Mouse (Mus musculus): ENCODE results near the gene Olfr380. TPM values are rescaled to one million over a fixed set of nuclear protein-coding genes. Genes with fewer than 3 reads are reported as not detected.

Olfr380 gene
- not detected in 2 replicates for polyA plus RNA-seq (2014; fragmentation: Nextera tagmentation; extraction: Ambion mirVana)

DNA sequence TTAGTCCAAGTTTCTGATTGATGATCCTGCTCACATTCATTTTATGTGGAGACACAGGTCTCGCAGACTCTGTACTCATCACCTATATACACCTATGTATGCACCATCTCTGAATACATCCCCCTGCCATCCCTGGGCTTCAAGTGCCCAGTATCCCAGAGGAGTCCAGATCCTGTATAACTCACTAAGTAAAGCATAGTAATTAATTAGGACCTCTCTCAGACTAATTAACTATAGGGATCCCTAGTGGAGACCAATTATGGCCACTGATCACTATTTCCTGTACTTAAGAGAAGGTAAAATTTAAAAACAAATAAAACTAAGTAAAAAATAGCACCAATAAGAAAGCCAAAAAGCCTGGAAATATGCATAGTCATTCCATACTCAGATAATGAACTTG lies at the start of gene Olfr380:
Gene Olfr380 (minus strand): TSS at position 101 of the 400 bp plus-strand sequence.
- no peak within 1 kb of the TSS for H3K27ac ChIP-seq (ENCODE audit: low read depth)
- 86% methylated on average over 1 of the region's 1 CpGs for WGBS
- no peaks in the 10 kb centered on the region for H3K27me3 ChIP-seq (replicated peaks; ENCODE audit: control insufficient read depth, insufficient read depth, low read length)
- DNase-seq (ENCODE audit: low spot score), result no peak
- no peak for ATAC-seq (replicated peaks; ENCODE audit: low FRiP score, low TSS enrichment, low read depth)
- no peaks in the 10 kb centered on the region for H3K36me3 ChIP-seq (ENCODE audit: control insufficient read depth, insufficient read depth, low read length)
- no peak within 1 kb of the TSS for H3K9ac ChIP-seq (ENCODE audit: low read length)
- H3K4me3 ChIP-seq (ENCODE audit: low read depth, low read length), result no peak within 1 kb of the TSS
- no peak within 1 kb of the TSS for H3K4me2 ChIP-seq (ENCODE audit: low read length)
- H3K4me1 ChIP-seq (replicated peaks; ENCODE audit: control insufficient read depth, insufficient read depth, low read length), result no peaks in the 10 kb centered on the region
- no peaks in the 10 kb centered on the region for H3K9me3 ChIP-seq (ENCODE audit: control insufficient read depth, low read length)

DNA sequence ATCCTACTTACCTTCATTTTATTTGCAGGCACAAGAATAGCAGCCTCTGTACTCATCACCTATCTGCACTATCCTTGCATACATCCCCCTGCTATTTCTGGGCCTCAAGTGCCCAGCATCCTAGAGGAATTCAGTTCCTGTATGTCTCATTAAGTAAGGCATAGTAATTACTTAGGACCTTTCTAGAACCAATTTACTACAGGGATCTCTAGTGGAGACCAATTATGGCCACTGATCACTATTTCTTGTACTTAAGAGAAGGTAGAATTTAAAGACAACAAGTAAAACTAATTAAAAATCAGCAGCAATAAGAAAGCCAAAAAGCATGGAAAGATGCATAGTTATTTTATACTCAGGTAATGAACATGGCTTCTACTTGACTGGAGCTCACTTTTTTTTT lies 34.2 kb upstream of the Olfr380 start, which contains the start of gene Olfr381:
Gene Olfr381 (minus strand): TSS at position 101 of the 400 bp plus-strand sequence.
- Histone ChIP-seq H3K4me1 (replicated peaks; ENCODE audit: control insufficient read depth, insufficient read depth, low read length) (no peaks in the 10 kb centered on the region), H3K4me3 (ENCODE audit: low read depth, low read length) (no peak within 1 kb of the TSS), H3K9me3 (ENCODE audit: control insufficient read depth, low read length) (no peaks in the 10 kb centered on the region), H3K27me3 (replicated peaks; ENCODE audit: control insufficient read depth, insufficient read depth, low read length) (no peaks in the 10 kb centered on the region), H3K27ac (ENCODE audit: low read depth) (no peak within 1 kb of the TSS), H3K9ac (ENCODE audit: low read length) (no peak within 1 kb of the TSS), H3K4me2 (ENCODE audit: low read length) (no peak within 1 kb of the TSS), H3K36me3 (ENCODE audit: control insufficient read depth, insufficient read depth, low read length) (no peaks in the 10 kb centered on the region)
- ATAC-seq (replicated peaks; ENCODE audit: low FRiP score, low TSS enrichment, low read depth), result no peak
- no peak for DNase-seq (ENCODE audit: low spot score)

DNA sequence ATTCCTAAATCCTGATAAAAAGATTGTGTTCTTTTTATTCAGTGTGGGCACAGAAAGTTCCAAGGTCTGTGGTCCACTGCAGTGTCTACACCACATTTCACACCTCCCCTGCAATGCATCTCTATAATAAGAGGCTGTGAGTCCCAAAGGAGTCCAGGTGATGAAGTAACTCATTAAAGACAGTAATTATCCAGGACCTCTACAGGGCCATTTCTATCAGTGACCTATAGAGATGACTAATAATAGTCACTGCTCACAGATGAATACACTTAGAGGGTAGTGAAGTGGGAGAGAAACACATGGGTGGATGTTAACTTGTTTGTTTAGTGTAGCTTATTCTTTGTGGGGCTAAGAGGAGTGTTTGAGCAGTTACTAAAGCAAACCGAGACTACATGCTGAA lies 28.9 kb downstream of the Olfr380 start, which contains the start of gene Olfr378:
Gene Olfr378 (minus strand): TSS at position 101 of the 400 bp plus-strand sequence.
- no peak for ATAC-seq (replicated peaks; ENCODE audit: low FRiP score, low TSS enrichment, low read depth)
- H3K4me1 ChIP-seq (replicated peaks; ENCODE audit: control insufficient read depth, insufficient read depth, low read length), result no peaks in the 10 kb centered on the region

More for the DNA sequence above, 28.9 kb downstream of the Olfr380 start, which contains the start of gene Olfr378:
- DNase-seq (ENCODE audit: low spot score), result no peak
- H3K4me3 ChIP-seq (ENCODE audit: low read depth, low read length), result no peak within 1 kb of the TSS
- H3K27me3 ChIP-seq (replicated peaks; ENCODE audit: control insufficient read depth, insufficient read depth, low read length), result no peaks in the 10 kb centered on the region
- no peaks in the 10 kb centered on the region for H3K9me3 ChIP-seq (ENCODE audit: control insufficient read depth, low read length)
- no peak within 1 kb of the TSS for H3K4me2 ChIP-seq (ENCODE audit: low read length)
- WGBS, result 88% methylated on average over 1 of the region's 1 CpGs
- H3K9ac ChIP-seq (ENCODE audit: low read length), result no peak within 1 kb of the TSS
- no peaks in the 10 kb centered on the region for H3K36me3 ChIP-seq (ENCODE audit: control insufficient read depth, insufficient read depth, low read length)
- no peak within 1 kb of the TSS for H3K27ac ChIP-seq (ENCODE audit: low read depth)

Other genes with a start within 250 kb of the Olfr380 start
- gene Trpv1, start 223.2 kb downstream of the Olfr380 start, polyA plus RNA-seq (2014; fragmentation: Nextera tagmentation; extraction: Ambion mirVana), result 0.07 TPM in 1 of 2 replicates, not detected in the other
- gene Trpv3, start 190.1 kb downstream of the Olfr380 start, polyA plus RNA-seq (2014; fragmentation: Nextera tagmentation; extraction: Ambion mirVana), result 0.08 and 0.15 TPM in 2 replicates
- gene Aspa, start 127.9 kb downstream of the Olfr380 start, polyA plus RNA-seq (2014; fragmentation: Nextera tagmentation; extraction: Ambion mirVana), result 0.38 TPM in 2 replicates
- gene Gm49340, start 127.8 kb downstream of the Olfr380 start, polyA plus RNA-seq (2014; fragmentation: Nextera tagmentation; extraction: Ambion mirVana), result not detected in 2 replicates
- gene Spata22, start 127.8 kb downstream of the Olfr380 start, polyA plus RNA-seq (2014; fragmentation: Nextera tagmentation; extraction: Ambion mirVana), result not detected in 2 replicates
- not detected in 2 replicates for gene Olfr20, start 106.7 kb downstream of the Olfr380 start, polyA plus RNA-seq (2014; fragmentation: Nextera tagmentation; extraction: Ambion mirVana)
- not detected in 2 replicates for gene Olfr376, start 86.3 kb downstream of the Olfr380 start, polyA plus RNA-seq (2014; fragmentation: Nextera tagmentation; extraction: Ambion mirVana)
- gene Olfr1, start 57.9 kb downstream of the Olfr380 start, polyA plus RNA-seq (2014; fragmentation: Nextera tagmentation; extraction: Ambion mirVana), result not detected in 2 replicates
- not detected in 2 replicates for gene Olfr378, start 29.0 kb downstream of the Olfr380 start, polyA plus RNA-seq (2014; fragmentation: Nextera tagmentation; extraction: Ambion mirVana)
- not detected in 2 replicates for gene Olfr381, start 34.1 kb upstream of the Olfr380 start, polyA plus RNA-seq (2014; fragmentation: Nextera tagmentation; extraction: Ambion mirVana)
- not detected in 2 replicates for gene Olfr382, start 59.7 kb upstream of the Olfr380 start, polyA plus RNA-seq (2014; fragmentation: Nextera tagmentation; extraction: Ambion mirVana)
- gene Olfr385, start 135.5 kb upstream of the Olfr380 start, polyA plus RNA-seq (2014; fragmentation: Nextera tagmentation; extraction: Ambion mirVana), result not detected in 2 replicates
- gene Olfr384, start 141.1 kb upstream of the Olfr380 start, polyA plus RNA-seq (2014; fragmentation: Nextera tagmentation; extraction: Ambion mirVana), result not detected in 2 replicates
- not detected in 2 replicates for gene Zfp735, start 231.3 kb upstream of the Olfr380 start, polyA plus RNA-seq (2014; fragmentation: Nextera tagmentation; extraction: Ambion mirVana)

Measured in intestine, embryonic 14.5 days (tissue).